Mouse (Mus musculus): ENCODE measurements around the gene Olfr94. TPM values are rescaled to one million over a fixed set of nuclear protein-coding genes. Genes with fewer than 3 reads are reported as not detected.

Olfr94 gene
- total and polyA plus RNA-seq, 3 experiments: not detected

DNA sequence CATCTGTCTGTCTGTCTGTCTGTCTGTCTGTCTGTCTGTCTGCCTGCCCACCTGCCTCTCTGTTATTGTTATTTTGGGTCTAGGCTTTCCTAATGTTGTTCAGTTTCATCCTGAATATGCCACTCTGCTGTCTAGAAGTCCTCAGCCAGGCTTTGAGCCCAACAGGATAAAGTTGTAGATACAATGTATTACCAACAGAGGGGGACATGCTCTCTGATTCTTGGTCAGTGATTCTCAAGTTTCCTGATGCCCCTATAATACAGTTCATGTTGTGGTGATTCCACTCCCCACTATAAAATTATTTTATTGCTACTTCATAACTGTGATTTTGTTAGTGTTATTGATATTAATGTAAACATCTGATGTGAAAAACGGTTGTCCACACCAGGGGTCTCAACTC is 21.1 kb upstream of the Olfr94 start:
- H3K4me1 ChIP-seq (ENCODE audit: control insufficient read depth, insufficient read depth, low read length): no peaks in the 10 kb centered on the region
- H3K9ac ChIP-seq (ENCODE audit: low read depth, low read length): no peak overlapping the region
- intact Hi-C loops (cut with DNase I): no loop called here
- no peak overlapping the region for H3K27ac ChIP-seq
- no peak for DNase-seq
- TF ChIP-seq POLR2A (IDR thresholded peaks at IDR 0.05; ENCODE audit: insufficient read depth, low read depth, low read length) (no peak), EP300 (IDR thresholded peaks at IDR 0.05; ENCODE audit: insufficient read depth, low read depth, low read length) (no peak), CTCF (IDR thresholded peaks at IDR 0.05) (peak; percentile 30)
- no peaks in the 10 kb centered on the region for H3K27me3 ChIP-seq (ENCODE audit: control insufficient read depth, insufficient read depth, low read length)
- no peaks in the 10 kb centered on the region for H3K79me2 ChIP-seq (replicated peaks; ENCODE audit: control insufficient read depth, insufficient read depth, low read length)
- no peak overlapping the region for H3K4me3 ChIP-seq
- H3K36me3 ChIP-seq (ENCODE audit: control insufficient read depth, insufficient read depth, low read length): no peaks in the 10 kb centered on the region
- 26% methylated on average over 1 of the region's 1 CpGs for WGBS

DNA sequence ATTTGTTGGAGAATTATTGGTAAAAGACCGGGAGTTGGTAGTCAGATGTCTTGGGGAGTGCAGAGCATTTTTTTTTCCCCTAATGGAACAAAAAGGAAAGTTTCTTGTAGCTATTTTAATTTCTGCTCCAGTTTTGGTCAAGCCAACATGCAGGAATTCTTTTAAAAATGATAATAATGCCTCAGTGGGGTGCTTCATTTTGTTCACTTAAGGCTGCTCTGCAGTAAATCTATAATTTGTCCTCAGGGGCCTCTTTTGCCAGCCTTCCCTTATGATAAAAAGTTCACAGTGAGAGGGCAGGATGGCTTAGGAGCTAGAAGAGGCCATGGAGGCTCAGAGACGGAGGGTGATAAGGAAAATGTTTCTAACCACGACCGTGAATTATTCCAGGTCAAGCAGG is 19.1 kb upstream of the Olfr94 start, which contains the start of gene Olfr96:
Olfr96 (plus strand) TSS at position 301 of the 400 bp plus-strand sequence.
- no peak for DNase-seq
- 41% methylated on average over 4 of the region's 4 CpGs for WGBS
- Histone ChIP-seq H3K9ac (ENCODE audit: low read depth, low read length) (no peak within 1 kb of the TSS), H3K4me3 (no peak within 1 kb of the TSS), H3K27me3 (ENCODE audit: control insufficient read depth, insufficient read depth, low read length) (no peaks in the 10 kb centered on the region), H3K27ac (no peak within 1 kb of the TSS), H3K79me2 (replicated peaks; ENCODE audit: control insufficient read depth, insufficient read depth, low read length) (no peaks in the 10 kb centered on the region), H3K4me1 (ENCODE audit: control insufficient read depth, insufficient read depth, low read length) (no peaks in the 10 kb centered on the region), H3K36me3 (ENCODE audit: control insufficient read depth, insufficient read depth, low read length) (no peaks in the 10 kb centered on the region)
- TF ChIP-seq POLR2A (IDR thresholded peaks at IDR 0.05; ENCODE audit: insufficient read depth, low read depth, low read length): no peak
- TF ChIP-seq EP300 (IDR thresholded peaks at IDR 0.05; ENCODE audit: insufficient read depth, low read depth, low read length): no peak
- TF ChIP-seq CTCF (IDR thresholded peaks at IDR 0.05): no peak
- intact Hi-C loops (cut with DNase I): no loop called here

DNA sequence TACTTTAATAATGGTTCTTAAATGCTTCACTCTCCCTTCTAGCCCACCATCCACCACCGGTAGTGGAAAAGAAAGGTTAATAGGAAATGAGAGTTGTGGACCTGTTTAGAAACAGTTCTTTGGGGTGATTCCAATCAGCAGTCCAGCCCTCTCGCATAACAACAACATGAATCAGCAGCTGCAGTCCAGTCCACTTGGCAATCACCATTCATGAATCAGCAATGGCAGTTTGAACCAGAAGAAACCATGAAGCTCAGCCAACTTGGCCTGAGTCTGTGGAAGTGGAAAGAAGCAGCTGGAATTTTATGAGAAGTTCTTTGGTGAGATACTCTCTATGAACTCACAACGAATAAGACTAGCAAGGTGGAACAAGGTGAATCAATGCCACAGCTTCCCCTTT is 17.7 kb upstream of the Olfr94 start:
- Histone ChIP-seq H3K4me1 (ENCODE audit: control insufficient read depth, insufficient read depth, low read length) (no peaks in the 10 kb centered on the region), H3K79me2 (replicated peaks; ENCODE audit: control insufficient read depth, insufficient read depth, low read length) (no peaks in the 10 kb centered on the region), H3K4me3 (no peak overlapping the region), H3K9ac (ENCODE audit: low read depth, low read length) (no peak overlapping the region), H3K36me3 (ENCODE audit: control insufficient read depth, insufficient read depth, low read length) (no peaks in the 10 kb centered on the region), H3K27me3 (ENCODE audit: control insufficient read depth, insufficient read depth, low read length) (no peaks in the 10 kb centered on the region), H3K27ac (no peak overlapping the region)
- no peak for TF ChIP-seq EP300 (IDR thresholded peaks at IDR 0.05; ENCODE audit: insufficient read depth, low read depth, low read length)
- TF ChIP-seq POLR2A (IDR thresholded peaks at IDR 0.05; ENCODE audit: insufficient read depth, low read depth, low read length): no peak
- DNase-seq: peak in 1 of 2 experiments; percentile 10
- 58% methylated on average over 3 of the region's 3 CpGs for WGBS
- intact Hi-C loops (cut with DNase I): no loop called here

DNA sequence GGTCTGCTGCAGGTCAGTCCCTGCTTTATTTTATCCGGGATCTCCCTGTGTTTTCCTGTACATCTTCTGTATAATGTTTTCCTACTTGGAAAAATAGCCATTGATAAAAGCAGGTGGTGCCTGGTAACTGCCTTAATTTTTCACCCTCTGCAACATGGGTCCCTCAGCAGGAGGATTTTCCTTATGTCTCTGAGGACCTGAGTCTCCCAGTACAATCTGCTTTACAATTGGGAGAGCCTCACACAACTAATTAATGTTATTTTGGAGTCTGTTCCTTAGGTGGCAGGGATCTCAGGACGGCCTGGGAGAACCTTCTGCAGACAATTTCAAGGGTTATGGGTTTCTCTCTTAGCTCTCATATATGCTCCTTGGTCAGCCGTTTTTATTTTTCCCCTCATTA is 12.2 kb upstream of the Olfr94 start, which contains the start of gene Olfr95:
Olfr95 (minus strand) TSS at position 101 of the 400 bp plus-strand sequence.
- intact Hi-C loops (cut with DNase I): no loop called here
- Histone ChIP-seq H3K79me2 (replicated peaks; ENCODE audit: control insufficient read depth, insufficient read depth, low read length) (no peaks in the 10 kb centered on the region), H3K4me3 (no peak within 1 kb of the TSS), H3K9ac (ENCODE audit: low read depth, low read length) (no peak within 1 kb of the TSS), H3K27me3 (ENCODE audit: control insufficient read depth, insufficient read depth, low read length) (peaks cover 6% of the 10 kb centered on the region), H3K36me3 (ENCODE audit: control insufficient read depth, insufficient read depth, low read length) (no peaks in the 10 kb centered on the region), H3K27ac (no peak within 1 kb of the TSS), H3K4me1 (ENCODE audit: control insufficient read depth, insufficient read depth, low read length) (no peaks in the 10 kb centered on the region)
- no peak for TF ChIP-seq EP300 (IDR thresholded peaks at IDR 0.05; ENCODE audit: insufficient read depth, low read depth, low read length)
- TF ChIP-seq CTCF (IDR thresholded peaks at IDR 0.05): no peak
- TF ChIP-seq POLR2A (IDR thresholded peaks at IDR 0.05; ENCODE audit: insufficient read depth, low read depth, low read length): no peak
- DNase-seq: no peak
- WGBS: 68% methylated on average over 3 of the region's 3 CpGs

DNA sequence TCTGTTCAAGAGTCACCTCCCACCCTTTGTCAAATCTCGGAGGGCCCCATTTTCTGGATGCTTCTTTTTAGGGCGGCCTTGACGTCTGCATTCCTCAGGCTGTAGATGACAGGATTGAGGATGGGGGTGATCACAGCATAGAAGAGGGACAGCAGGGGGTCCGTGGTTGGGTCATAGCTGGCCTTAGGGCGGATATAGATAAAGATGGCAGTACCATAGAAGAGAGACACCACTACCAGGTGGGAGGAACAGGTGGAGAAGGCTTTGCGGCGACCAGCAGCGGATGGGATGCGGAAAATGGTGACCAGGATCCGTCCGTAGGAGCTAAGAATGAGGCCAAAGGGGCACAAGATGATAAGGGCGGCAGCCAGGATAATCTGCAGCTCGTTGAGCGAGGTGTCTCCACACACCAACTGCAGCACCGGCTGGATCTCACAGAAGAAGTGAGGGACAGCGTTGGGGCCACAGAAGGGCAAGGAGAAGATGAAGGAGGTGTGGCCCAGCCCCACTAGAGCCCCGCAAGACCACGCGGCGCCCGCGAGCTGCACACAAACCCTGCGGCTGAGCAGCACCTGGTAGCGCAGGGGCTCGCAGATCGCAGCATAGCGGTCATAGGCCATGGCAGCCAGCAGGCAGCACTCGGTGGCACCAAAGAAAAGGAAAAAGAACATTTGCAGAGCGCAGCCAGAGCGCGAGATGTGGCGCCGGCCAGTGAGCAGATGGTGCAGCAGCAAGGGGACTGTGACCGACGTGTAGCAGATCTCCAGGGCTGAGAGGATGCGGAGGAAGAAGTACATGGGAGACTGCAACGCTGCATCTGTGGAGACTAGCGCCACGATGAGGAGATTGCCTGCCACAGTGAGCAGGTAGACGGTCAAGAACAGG is 10.3 kb upstream of the Olfr94 start:
- intact Hi-C loops (cut with DNase I): no loop called here
- H3K4me3 ChIP-seq: no peak overlapping the region
- no peak overlapping the region for H3K9ac ChIP-seq (ENCODE audit: low read depth, low read length)

DNA sequence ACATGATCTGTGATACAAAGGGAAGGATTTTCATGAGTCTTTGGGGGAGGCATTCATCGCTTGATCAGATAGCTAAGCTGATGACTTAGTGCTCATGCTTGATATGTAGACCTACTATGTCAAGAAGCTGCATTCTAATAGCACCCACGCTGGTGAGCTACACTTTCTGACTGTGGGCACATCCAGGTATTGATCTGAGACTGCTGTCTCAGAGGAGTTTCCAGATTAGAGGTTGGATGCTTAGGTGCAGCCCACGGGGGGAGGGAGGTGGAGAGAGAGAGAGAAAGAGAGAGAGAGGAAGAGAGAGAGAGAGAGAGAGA is 3.1 kb upstream of the Olfr94 start:
- Histone ChIP-seq H3K4me1 (ENCODE audit: control insufficient read depth, insufficient read depth, low read length) (no peaks in the 10 kb centered on the region), H3K4me3 (no peak overlapping the region), H3K27ac (no peak overlapping the region), H3K9ac (ENCODE audit: low read depth, low read length) (no peak overlapping the region), H3K36me3 (ENCODE audit: control insufficient read depth, insufficient read depth, low read length) (no peaks in the 10 kb centered on the region), H3K27me3 (ENCODE audit: control insufficient read depth, insufficient read depth, low read length) (no peaks in the 10 kb centered on the region), H3K79me2 (replicated peaks; ENCODE audit: control insufficient read depth, insufficient read depth, low read length) (no peaks in the 10 kb centered on the region)
- WGBS: 22% methylated on average over 3 of the region's 3 CpGs
- intact Hi-C loops (cut with DNase I): loop anchor here (1.0 to 5.0 kb wide), 2 partner anchors 121 to 312 kb away; partner anchors contain the start of gene Trim40
- DNase-seq: no peak
- TF ChIP-seq POLR2A (IDR thresholded peaks at IDR 0.05; ENCODE audit: insufficient read depth, low read depth, low read length) (no peak), CTCF (IDR thresholded peaks at IDR 0.05) (no peak), EP300 (IDR thresholded peaks at IDR 0.05; ENCODE audit: insufficient read depth, low read depth, low read length) (no peak)

More for the DNA sequence above, 10.3 kb upstream of the Olfr94 start:
- TF ChIP-seq POLR2A (IDR thresholded peaks at IDR 0.05; ENCODE audit: insufficient read depth, low read depth, low read length): no peak
- TF ChIP-seq EP300 (IDR thresholded peaks at IDR 0.05; ENCODE audit: insufficient read depth, low read depth, low read length): no peak
- TF ChIP-seq CTCF (IDR thresholded peaks at IDR 0.05): no peak
- no peaks in the 10 kb centered on the region for H3K36me3 ChIP-seq (ENCODE audit: control insufficient read depth, insufficient read depth, low read length)
- no peak overlapping the region for H3K27ac ChIP-seq
- DNase-seq: no peak
- no peaks in the 10 kb centered on the region for H3K79me2 ChIP-seq (replicated peaks; ENCODE audit: control insufficient read depth, insufficient read depth, low read length)
- 15% methylated on average over 40 of the region's 40 CpGs for whole genome bisulfite sequencing
- H3K27me3 ChIP-seq (ENCODE audit: control insufficient read depth, insufficient read depth, low read length): peaks cover 6% of the 10 kb centered on the region
- H3K4me1 ChIP-seq (ENCODE audit: control insufficient read depth, insufficient read depth, low read length): no peaks in the 10 kb centered on the region

Measured in heart, adult 2 months (tissue).